Comparison of ENCODE assay signal across 9 mouse cellular contexts in genomic region chr5:151686606-151687525, GRCm38 (mm10). TPM values are rescaled to one million over a fixed set of nuclear protein-coding genes. Genes with fewer than 3 reads are reported as not detected.
DNase-seq lines count a peak whose midpoint lies in the region; ATAC-seq lines count a peak whose summit lies in the region.
"Had no signal": no experiment of that assay in that cellular context is flagged by ENCODE, and none has a peak within 500 bp of the region (broad histone marks: within the 10 kb centered on the region; RNA-seq: fewer than 3 reads in every experiment).

No protein-coding gene starts in this region.

- no peak overlapping the region for H3K9ac ChIP-seq in heart, embryonic 15.5 days
- peak overlapping the region; percentile 31; the same call in 1 of the 2 replicates for H3K9ac ChIP-seq in liver, embryonic 12.5 days
- no peak overlapping the region for H3K9ac ChIP-seq in stomach, embryonic 15.5 days

- no peaks in the 10 kb centered on the region for H3K4me1 ChIP-seq in forebrain, embryonic 10.5 days
- H3K4me1 ChIP-seq in heart, embryonic 15.5 days (replicated peaks), result no peaks in the 10 kb centered on the region
- no peaks in the 10 kb centered on the region for H3K4me1 ChIP-seq in liver, embryonic 12.5 days
- no peaks in the 10 kb centered on the region for H3K4me1 ChIP-seq in stomach, embryonic 15.5 days

- ATAC-seq in CD4-positive, CD25-positive, alpha-beta regulatory T cell, adult 4 months, result peak; percentile 95
- ATAC-seq in heart, embryonic 15.5 days (replicated peaks; ENCODE audit: insufficient number of reproducible peaks, insufficient read depth, low FRiP score, low read depth), result no peak; the same call in 1 of the 2 replicates
- ATAC-seq in liver, embryonic 12.5 days, result peak; percentile 87
- peak; percentile 97 for ATAC-seq in stomach, embryonic 15.5 days (ENCODE audit: insufficient read depth, low FRiP score, low read depth)

- DNase-seq in brain, embryonic 18.5 days (ENCODE audit: low read depth, low spot score), result peak; percentile 45
- DNase-seq in forebrain, embryonic 10.5 days (ENCODE audit: extremely low spot score, low spot score), result peak; percentile 82
- peak; percentile 84 for DNase-seq in kidney, postnatal 14 days
- DNase-seq in neural tube, embryonic 10.5 days (ENCODE audit: extremely low spot score, low spot score), result peak; percentile 77

- peak overlapping the region; percentile 54 for H3K4me2 ChIP-seq in heart, embryonic 15.5 days
- peak overlapping the region; percentile 54 for H3K4me2 ChIP-seq in liver, embryonic 12.5 days
- H3K4me2 ChIP-seq in stomach, embryonic 15.5 days, result peak overlapping the region; percentile 48

- H3K36me3 ChIP-seq in forebrain, embryonic 10.5 days (replicated peaks), result no peaks in the 10 kb centered on the region
- no peaks in the 10 kb centered on the region for H3K36me3 ChIP-seq in heart, embryonic 15.5 days
- no peaks in the 10 kb centered on the region for H3K36me3 ChIP-seq in liver, embryonic 12.5 days
- no peaks in the 10 kb centered on the region for H3K36me3 ChIP-seq in stomach, embryonic 15.5 days

- H3K9me3 ChIP-seq in forebrain, embryonic 10.5 days, result no peaks in the 10 kb centered on the region
- no peaks in the 10 kb centered on the region for H3K9me3 ChIP-seq in heart, embryonic 15.5 days (replicated peaks)
- no peaks in the 10 kb centered on the region for H3K9me3 ChIP-seq in liver, embryonic 12.5 days (replicated peaks)
- H3K9me3 ChIP-seq in stomach, embryonic 15.5 days, result no peaks in the 10 kb centered on the region

- 34% methylated on average over 15 of the region's 15 CpGs for WGBS in forebrain, embryonic 10.5 days
- WGBS in heart, embryonic 15.5 days, result 25% methylated on average over 15 of the region's 15 CpGs
- 25% methylated on average over 15 of the region's 15 CpGs for WGBS in liver, embryonic 12.5 days (ENCODE audit: insufficient replicate concordance)
- 11% methylated on average over 15 of the region's 15 CpGs for WGBS in stomach, embryonic 15.5 days

- H3K27ac ChIP-seq in forebrain, embryonic 10.5 days, result peak overlapping the region; percentile 69; the same call in 1 of the 2 replicates
- no peak overlapping the region for H3K27ac ChIP-seq in heart, embryonic 15.5 days
- no peak overlapping the region for H3K27ac ChIP-seq in liver, embryonic 12.5 days
- peak overlapping the region; percentile 41; the same call in 1 of the 2 replicates for H3K27ac ChIP-seq in stomach, embryonic 15.5 days
- H3K27ac ChIP-seq: macrophage had no signal

- H3K4me3 ChIP-seq in forebrain, embryonic 10.5 days, result peak overlapping the region; percentile 33
- H3K4me3 ChIP-seq in heart, embryonic 15.5 days, result 0 out of 2 replicates have a peak overlapping the region, but pooled peaks have one; percentile 13
- no peak overlapping the region for H3K4me3 ChIP-seq in liver, embryonic 12.5 days
- H3K4me3 ChIP-seq in stomach, embryonic 15.5 days (replicated peaks), result no peak overlapping the region

- H3K27me3 ChIP-seq in forebrain, embryonic 10.5 days (ENCODE audit: poor library complexity, severe bottlenecking), result no peaks in the 10 kb centered on the region
- H3K27me3 ChIP-seq in heart, embryonic 15.5 days, result no peaks in the 10 kb centered on the region
- no peaks in the 10 kb centered on the region for H3K27me3 ChIP-seq in liver, embryonic 12.5 days (replicated peaks)
- no peaks in the 10 kb centered on the region for H3K27me3 ChIP-seq in stomach, embryonic 15.5 days (replicated peaks)

RNA-seq across cellular contexts. Expression of gene Rfc3, which starts 35.8 kb away (rescaled TPM):
- 10 to 100 TPM; 23.2 to 28.5 TPM for polyA plus RNA-seq in CD4-positive, CD25-positive, alpha-beta regulatory T cell, adult 4 months (2017; shearing (Covaris generic))
- polyA plus RNA-seq in forebrain, embryonic 10.5 days (2016; fragmentation: Nextera tagmentation; extraction: Ambion mirVana), result 173 and 186 TPM in 2 replicates
- polyA plus RNA-seq in heart, embryonic 15.5 days (2015; fragmentation: Nextera tagmentation; extraction: Ambion mirVana), result 38.7 and 48.3 TPM in 2 replicates
- polyA plus RNA-seq in liver, embryonic 12.5 days (2016; fragmentation: Nextera tagmentation; extraction: Ambion mirVana), result 66.0 and 70.7 TPM in 2 replicates
- 73.5 and 80.7 TPM in 2 replicates for polyA plus RNA-seq in stomach, embryonic 15.5 days (2015; fragmentation: Nextera tagmentation; extraction: Ambion mirVana)

Comparison
In these comparisons a context has a peak if more than half of its experiments do, and no peak if none do; other contexts are left out.
1. H3K27ac ChIP-seq: peak in forebrain, embryonic 10.5 days (single experiment) and stomach, embryonic 15.5 days (single experiment); none in heart, embryonic 15.5 days (single experiment) and liver, embryonic 12.5 days (single experiment).
2. H3K4me3 ChIP-seq: peak in forebrain, embryonic 10.5 days (single experiment) and heart, embryonic 15.5 days (single experiment); none in liver, embryonic 12.5 days (single experiment) and stomach, embryonic 15.5 days (single experiment).
3. Peak in every context shown above with its lines, with median percentiles within 50 percentile points of each other: DNase-seq and H3K4me2 ChIP-seq.